Mouse (Mus musculus) kidney, adult 10 weeks (tissue): ENCODE data around the gene Dynlt1b. TPM values are rescaled to one million over a fixed set of nuclear protein-coding genes. Genes with fewer than 3 reads are reported as not detected.

ENCODE experiments used
- polyA plus RNA-seq: library from polyadenylated mRNA; stranded (reverse); fragments of 350-450 nt; fragmentation: Illumina TruSeq; extraction: RNeasy Lipid Tissue Mini Kit (QIAGEN cat#74804); gene quantifications from one replicate; pipeline ENCODE4 v1.2.3, GENCODE M21; 2014; ENCODE audit warnings: low read depth, low replicate concordance

Gene Dynlt1b
- 43.0 TPM for polyA plus RNA-seq

DNA sequence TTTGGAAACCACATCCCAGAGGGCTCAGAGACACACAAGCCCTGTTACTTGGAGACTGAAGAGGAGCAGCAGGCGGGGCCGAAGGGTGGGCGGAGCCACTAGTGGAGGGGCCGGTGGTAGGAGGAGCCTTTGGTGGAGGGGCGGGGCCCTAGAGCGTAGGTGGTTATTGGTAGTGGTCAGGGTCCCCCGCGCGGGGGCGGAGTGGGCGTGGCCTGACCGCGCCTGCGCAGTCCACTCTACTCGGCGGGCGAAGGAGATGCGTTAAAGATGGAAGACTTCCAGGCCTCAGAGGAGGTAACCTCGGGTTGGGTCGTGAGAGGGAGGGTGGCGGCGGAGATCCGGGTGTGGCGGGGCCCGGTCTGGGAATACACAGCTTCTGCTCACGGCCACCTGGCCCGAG is at the start of gene Dynlt1b:
Gene Dynlt1b, plus strand, starts transcription at position 168 of the 400 bp plus-strand sequence.

Other genes with a start within 250 kb of the Dynlt1b start
- 4.7 TPM for gene Tmem181a, start 173.3 kb upstream of the Dynlt1b start, polyA plus RNA-seq
- gene Dynlt1a, start 112.6 kb upstream of the Dynlt1b start, polyA plus RNA-seq, result 0.85 TPM
- 5.6 TPM for gene Dynlt1c, start 171.6 kb downstream of the Dynlt1b start, polyA plus RNA-seq
- 37.6 TPM for gene Dynlt1f, start 225.8 kb downstream of the Dynlt1b start, polyA plus RNA-seq
- gene Sytl3, start 229.0 kb downstream of the Dynlt1b start, polyA plus RNA-seq, result 0.49 TPM